ENCODE assay signal across 9 mouse cellular contexts in genomic region chr6:142878744-142879701, GRCm38 (mm10).
DNase-seq lines count a peak whose midpoint lies in the region; TF ChIP-seq lines count a peak whose summit lies in the region.
"Had no signal": no experiment of that assay in that cellular context is flagged by ENCODE, and none has a peak within 500 bp of the region (broad histone marks: within the 10 kb centered on the region; RNA-seq: fewer than 3 reads in every experiment).

No protein-coding gene starts in this region.

- H3K4me3 ChIP-seq in left cerebral cortex, adult 2 months: no peak overlapping the region
- H3K4me3 ChIP-seq in kidney, adult 2 months (ENCODE audit: insufficient read depth, low read depth, low read length): no peak overlapping the region
- H3K4me3 ChIP-seq: layer of hippocampus, adult 2 months had no signal

- TF ChIP-seq CTCF in left cerebral cortex, adult 2 months (IDR thresholded peaks at IDR 0.05): no peak
- no peak for TF ChIP-seq CTCF in kidney, adult 2 months (conservative IDR thresholded peaks at IDR 0.05; ENCODE audit: insufficient read depth, insufficient read length, low read depth, low read length)

- H3K4me1 ChIP-seq in kidney, adult 2 months (ENCODE audit: control insufficient read depth, insufficient read depth, low read length): peaks cover 49% of the 10 kb centered on the region

- no peak for TF ChIP-seq POLR2A in kidney, adult 2 months (IDR thresholded peaks at IDR 0.05; ENCODE audit: low read depth, low read length)

- H3K36me3 ChIP-seq in kidney, adult 2 months (ENCODE audit: control insufficient read depth, insufficient read depth, low read length): no peaks in the 10 kb centered on the region

- no peaks in the 10 kb centered on the region for H3K27me3 ChIP-seq in kidney, adult 2 months (replicated peaks; ENCODE audit: control insufficient read depth, insufficient read depth, low read length)

- intact Hi-C loops in left cerebral cortex, postnatal 14 days (cut with DNase I): loop anchor here (5.0 kb wide), 1 partner anchor 83 kb away; the partner anchor contains the start of gene St8sia1
- intact Hi-C loops in left cerebral cortex, adult 2 months (cut with DNase I): loop anchor here (5.0 kb wide), 1 partner anchor 83 kb away; the partner anchor contains the start of gene St8sia1

- DNase-seq in left cerebral cortex, postnatal 14 days (ENCODE audit: low spot score in 2 of 2): peak; percentile 25 to 50
- no peak for DNase-seq in left cerebral cortex, adult 2 months (ENCODE audit: extremely low spot score in 1 of 2, low spot score in 2 of 2)
- peak; percentile 51 for DNase-seq in adrenal gland, postnatal 25 days
- DNase-seq in heart, adult 18-20 months: peak; percentile 19 to 31
- DNase-seq in kidney, adult 2 months: peak; percentile 95
- peak; percentile 17 for DNase-seq in lung, postnatal 14 days
- no peak for DNase-seq in thymus, postnatal 4 days
- DNase-seq in spleen, adult 18-20 months: no peak

- WGBS in kidney, adult 2 months: 13% methylated on average over 15 of the region's 15 CpGs

- H3K27ac ChIP-seq in left cerebral cortex, adult 2 months: no peak overlapping the region
- peak overlapping the region; percentile 99 for H3K27ac ChIP-seq in kidney, adult 2 months (ENCODE audit: insufficient read depth, low read depth, low read length)
- H3K27ac ChIP-seq: layer of hippocampus, adult 2 months had no signal

Comparison
In these comparisons a context has a peak if more than half of its experiments do, and no peak if none do; other contexts are left out.
1. DNase-seq: peak in left cerebral cortex, postnatal 14 days (2 of 2), adrenal gland, postnatal 25 days (single experiment), heart, adult 18-20 months (2 of 2), kidney, adult 2 months (single experiment) and lung, postnatal 14 days (single experiment); none in left cerebral cortex, adult 2 months (0 of 2), thymus, postnatal 4 days (single experiment) and spleen, adult 18-20 months (0 of 2).